Mouse (Mus musculus) left cerebral cortex, adult 2 months (tissue): ENCODE measurements around the gene Cd79b. TPM values are rescaled to one million over a fixed set of nuclear protein-coding genes. Genes with fewer than 3 reads are reported as not detected.

Experiments used
- DNase-seq, 2 experiments: peaks; one replicate each; pipeline ENCODE4 v3.0.0; 2021 to 2022; ENCODE audit warnings: low spot score in 2 of 2, mixed read lengths in 1 of 2; ENCODE audit errors: extremely low spot score in 1 of 2
- H3K27ac ChIP-seq: fragments of 200-600 bp; 2 replicates; pipeline ENCODE4 v1.8.1; 2022
- H3K4me3 ChIP-seq: fragments of 200-600 bp; 2 replicates; pipeline ENCODE4 v1.8.1; 2022
- CTCF ChIP-seq: fragments of 200-600 bp; IDR thresholded peaks from 2 replicates; pipeline ENCODE4 v1.8.1; 2022; ENCODE audit warnings: antibody characterized with exemption, mild to moderate bottlenecking, moderate library complexity
- intact Hi-C: fragments of 180-260 bp; cut with DNase I; formaldehyde crosslinking; loops from one replicate; pipeline ENCODE4 v1.15.1; 2025
- total RNA-seq, 2 experiments: library from RNA; stranded (reverse); gene quantifications; 2 replicates each; pipeline ENCODE4 v1.2.3; 2021

Cd79b gene
- total RNA-seq, 2 experiments from 2014 or later = not detected

- Histone ChIP-seq H3K4me3 (no peak overlapping the region), H3K27ac (no peak overlapping the region)
- no peak for TF ChIP-seq CTCF
- intact Hi-C loops = no loop called here
- DNase-seq = no peak
These were observed 24.3 kb upstream of the Cd79b start for GRCm38 (mm10) chr11:106338870-106339269.

GRCm38 (mm10) chr11:106338029-106338428 lies 23.5 kb upstream of the Cd79b start:
- Histone ChIP-seq H3K4me3 (no peak overlapping the region), H3K27ac (no peak overlapping the region)
- DNase-seq = no peak
- intact Hi-C loops = no loop called here
- no peak for TF ChIP-seq CTCF

GRCm38 (mm10) chr11:106334066-106334465 lies 19.5 kb upstream of the Cd79b start:
- intact Hi-C loops = no loop called here
- DNase-seq = no peak
- no peak overlapping the region for H3K4me3 ChIP-seq
- TF ChIP-seq CTCF = no peak
- no peak overlapping the region for H3K27ac ChIP-seq

GRCm38 (mm10) chr11:106332458-106332857 lies 17.9 kb upstream of the Cd79b start:
- Histone ChIP-seq H3K27ac (no peak overlapping the region), H3K4me3 (no peak overlapping the region)
- DNase-seq = no peak
- intact Hi-C loops = no loop called here
- no peak for TF ChIP-seq CTCF

GRCm38 (mm10) chr11:106329682-106330081 lies 15.1 kb upstream of the Cd79b start:
- intact Hi-C loops = loop anchor here (2.0 to 10.0 kb wide), 3 partner anchors 61 to 295 kb away; partner anchors contain the start of genes Ftsj3 and Psmc5
- DNase-seq = no peak
- TF ChIP-seq CTCF = peak; percentile 46

GRCm38 (mm10) chr11:106329128-106329527 lies 14.6 kb upstream of the Cd79b start:
- no peak for TF ChIP-seq CTCF
- intact Hi-C loops = loop anchor here (2.0 to 10.0 kb wide), 3 partner anchors 62 to 296 kb away; partner anchors contain the start of genes Ftsj3 and Psmc5
- no peak for DNase-seq
- H3K27ac ChIP-seq = no peak overlapping the region
- H3K4me3 ChIP-seq = no peak overlapping the region

More at GRCm38 (mm10) chr11:106329682-106330081, 15.1 kb upstream of the Cd79b start:
- H3K4me3 ChIP-seq = no peak overlapping the region
- H3K27ac ChIP-seq = no peak overlapping the region

GRCm38 (mm10) chr11:106328521-106328920 lies 14.0 kb upstream of the Cd79b start:
- intact Hi-C loops = loop anchor here (2.0 to 10.0 kb wide), 3 partner anchors 62 to 296 kb away; partner anchors contain the start of genes Ftsj3 and Psmc5
- no peak overlapping the region for H3K4me3 ChIP-seq
- TF ChIP-seq CTCF = no peak

GRCm38 (mm10) chr11:106326475-106326874 lies 11.9 kb upstream of the Cd79b start:
- TF ChIP-seq CTCF = no peak
- intact Hi-C loops = loop anchor here (5.0 to 10.0 kb wide), 2 partner anchors 69 to 298 kb away; partner anchors contain the start of genes Ftsj3 and Psmc5
- Histone ChIP-seq H3K27ac (no peak overlapping the region), H3K4me3 (no peak overlapping the region)
- no peak for DNase-seq

More at GRCm38 (mm10) chr11:106328521-106328920, 14.0 kb upstream of the Cd79b start:
- no peak overlapping the region for H3K27ac ChIP-seq
- no peak for DNase-seq

- DNase-seq = peak; percentile 56 to 64
- intact Hi-C loops = loop anchor here (5.0 to 10.0 kb wide), 2 partner anchors 68 to 299 kb away; partner anchors contain the start of genes Ftsj3 and Psmc5
- peak; percentile 86 for TF ChIP-seq CTCF
- no peak overlapping the region for H3K27ac ChIP-seq
- H3K4me3 ChIP-seq = no peak overlapping the region
These were observed 11.1 kb upstream of the Cd79b start for GRCm38 (mm10) chr11:106325566-106326206.

- intact Hi-C loops = loop anchor here (5.0 to 10.0 kb wide), 2 partner anchors 68 to 300 kb away; partner anchors contain the start of genes Ftsj3 and Psmc5
- no peak overlapping the region for H3K4me3 ChIP-seq
- no peak for TF ChIP-seq CTCF
- DNase-seq = no peak
- no peak overlapping the region for H3K27ac ChIP-seq
These were observed 10.3 kb upstream of the Cd79b start for GRCm38 (mm10) chr11:106324858-106325257.

- peak in 1 of 2 experiments; percentile 23 for DNase-seq
- TF ChIP-seq CTCF = no peak
These were observed 4.1 kb upstream of the Cd79b start for GRCm38 (mm10) chr11:106318406-106319366.

More at GRCm38 (mm10) chr11:106318406-106319366, 4.1 kb upstream of the Cd79b start:
- intact Hi-C loops = no loop called here
- no peak overlapping the region for H3K27ac ChIP-seq
- H3K4me3 ChIP-seq = no peak overlapping the region
